Mouse (Mus musculus): ENCODE results near the gene Apbb1ip. TPM values are rescaled to one million over a fixed set of nuclear protein-coding genes. Genes with fewer than 3 reads are reported as not detected.
"Not testable (repeated sequence)": the region's sequence is repeated elsewhere in the genome, so short reads cannot be mapped to it uniquely, and the experiment has no call there.

The Apbb1ip gene
- polyA plus RNA-seq, 1 experiment from 2014 or later, result 2.1 TPM

- no peak overlapping the region for H3K4me2 ChIP-seq (ENCODE audit: low read length)
- no peak overlapping the region for H3K27ac ChIP-seq (ENCODE audit: low read depth, low read length)
- H3K4me3 ChIP-seq (ENCODE audit: low read length), result no peak overlapping the region
- no peak overlapping the region for H3K9ac ChIP-seq (ENCODE audit: low read depth, low read length)
- no peaks in the 10 kb centered on the region for H3K9me3 ChIP-seq (ENCODE audit: control insufficient read depth, low read length)
- H3K36me3 ChIP-seq (ENCODE audit: control insufficient read depth, insufficient read depth, low read length), result no peaks in the 10 kb centered on the region
- H3K27me3 ChIP-seq (replicated peaks; ENCODE audit: control insufficient read depth, insufficient read depth, low read length), result no peaks in the 10 kb centered on the region
- 76% methylated on average over 4 of the region's 4 CpGs for WGBS
- no peaks in the 10 kb centered on the region for H3K4me1 ChIP-seq (ENCODE audit: control insufficient read depth, insufficient read depth, low read depth, low read length)
- no peak for ATAC-seq
These were observed 78.0 kb downstream of the Apbb1ip start for GRCm38 (mm10) chr2:22851900-22852299.

GRCm38 (mm10) chr2:22857501-22857900 lies 83.6 kb downstream of the Apbb1ip start:
- no peak overlapping the region for H3K4me2 ChIP-seq (ENCODE audit: low read length)
- peak; percentile 65 for ATAC-seq
- H3K4me3 ChIP-seq (ENCODE audit: low read length), result no peak overlapping the region
- 26% methylated on average over 3 of the region's 3 CpGs for WGBS
- no peaks in the 10 kb centered on the region for H3K27me3 ChIP-seq (replicated peaks; ENCODE audit: control insufficient read depth, insufficient read depth, low read length)
- H3K36me3 ChIP-seq (ENCODE audit: control insufficient read depth, insufficient read depth, low read length), result no peaks in the 10 kb centered on the region
- no peaks in the 10 kb centered on the region for H3K9me3 ChIP-seq (ENCODE audit: control insufficient read depth, low read length)
- no peak overlapping the region for H3K9ac ChIP-seq (ENCODE audit: low read depth, low read length)
- no peaks in the 10 kb centered on the region for H3K4me1 ChIP-seq (ENCODE audit: control insufficient read depth, insufficient read depth, low read depth, low read length)
- H3K27ac ChIP-seq (ENCODE audit: low read depth, low read length), result no peak overlapping the region

- ATAC-seq, result no peak
- H3K4me3 ChIP-seq (ENCODE audit: low read length), result no peak overlapping the region
- no peaks in the 10 kb centered on the region for H3K27me3 ChIP-seq (replicated peaks; ENCODE audit: control insufficient read depth, insufficient read depth, low read length)
- H3K4me1 ChIP-seq (ENCODE audit: control insufficient read depth, insufficient read depth, low read depth, low read length), result no peaks in the 10 kb centered on the region
- H3K27ac ChIP-seq (ENCODE audit: low read depth, low read length), result no peak overlapping the region
- H3K36me3 ChIP-seq (ENCODE audit: control insufficient read depth, insufficient read depth, low read length), result no peaks in the 10 kb centered on the region
- no peaks in the 10 kb centered on the region for H3K9me3 ChIP-seq (ENCODE audit: control insufficient read depth, low read length)
- H3K9ac ChIP-seq (ENCODE audit: low read depth, low read length), result no peak overlapping the region
- no peak overlapping the region for H3K4me2 ChIP-seq (ENCODE audit: low read length)
- WGBS, result 76% methylated on average over 2 of the region's 2 CpGs
These were observed 88.3 kb downstream of the Apbb1ip start for GRCm38 (mm10) chr2:22862194-22862593.

GRCm38 (mm10) chr2:22864394-22865037 lies 90.6 kb downstream of the Apbb1ip start:
- not testable (repeated sequence) for H3K4me1 ChIP-seq (ENCODE audit: control insufficient read depth, insufficient read depth, low read depth, low read length); H3K9me3 ChIP-seq (ENCODE audit: control insufficient read depth, low read length); H3K4me3 ChIP-seq (ENCODE audit: low read length); H3K4me2 ChIP-seq (ENCODE audit: low read length); H3K36me3 ChIP-seq (ENCODE audit: control insufficient read depth, insufficient read depth, low read length); H3K27me3 ChIP-seq (replicated peaks; ENCODE audit: control insufficient read depth, insufficient read depth, low read length); H3K9ac ChIP-seq (ENCODE audit: low read depth, low read length); H3K27ac ChIP-seq (ENCODE audit: low read depth, low read length)
- 3% methylated on average over 6 of the region's 6 CpGs for WGBS
- peak; percentile 97 for ATAC-seq

GRCm38 (mm10) chr2:22865818-22866217 lies 91.9 kb downstream of the Apbb1ip start:
- no peak overlapping the region for H3K4me3 ChIP-seq (ENCODE audit: low read length)
- no peaks in the 10 kb centered on the region for H3K36me3 ChIP-seq (ENCODE audit: control insufficient read depth, insufficient read depth, low read length)
- no peaks in the 10 kb centered on the region for H3K4me1 ChIP-seq (ENCODE audit: control insufficient read depth, insufficient read depth, low read depth, low read length)
- no peaks in the 10 kb centered on the region for H3K9me3 ChIP-seq (ENCODE audit: control insufficient read depth, low read length)
- H3K9ac ChIP-seq (ENCODE audit: low read depth, low read length), result no peak overlapping the region
- no peak overlapping the region for H3K27ac ChIP-seq (ENCODE audit: low read depth, low read length)
- H3K27me3 ChIP-seq (replicated peaks; ENCODE audit: control insufficient read depth, insufficient read depth, low read length), result no peaks in the 10 kb centered on the region
- H3K4me2 ChIP-seq (ENCODE audit: low read length), result no peak overlapping the region
- 97% methylated on average over 1 of the region's 1 CpGs for WGBS
- ATAC-seq, result no peak

GRCm38 (mm10) chr2:22866894-22867424 lies 93.1 kb downstream of the Apbb1ip start:
- H3K27ac ChIP-seq (ENCODE audit: low read depth, low read length), result no peak overlapping the region
- H3K27me3 ChIP-seq (replicated peaks; ENCODE audit: control insufficient read depth, insufficient read depth, low read length), result no peaks in the 10 kb centered on the region
- 80% methylated on average over 7 of the region's 7 CpGs for WGBS
- no peak overlapping the region for H3K4me2 ChIP-seq (ENCODE audit: low read length)
- H3K9me3 ChIP-seq (ENCODE audit: control insufficient read depth, low read length), result no peaks in the 10 kb centered on the region
- no peak overlapping the region for H3K9ac ChIP-seq (ENCODE audit: low read depth, low read length)
- H3K4me3 ChIP-seq (ENCODE audit: low read length), result no peak overlapping the region
- H3K4me1 ChIP-seq (ENCODE audit: control insufficient read depth, insufficient read depth, low read depth, low read length), result no peaks in the 10 kb centered on the region
- H3K36me3 ChIP-seq (ENCODE audit: control insufficient read depth, insufficient read depth, low read length), result no peaks in the 10 kb centered on the region
- no peak for ATAC-seq

GRCm38 (mm10) chr2:22873159-22873558 lies 99.3 kb downstream of the Apbb1ip start:
- Histone ChIP-seq H3K4me2 (ENCODE audit: low read length) (no peak overlapping the region), H3K27ac (ENCODE audit: low read depth, low read length) (no peak overlapping the region)
- WGBS, result 93% methylated on average over 1 of the region's 1 CpGs

GRCm38 (mm10) chr2:22874628-22875027 lies 100.7 kb downstream of the Apbb1ip start:
- H3K36me3 ChIP-seq (ENCODE audit: control insufficient read depth, insufficient read depth, low read length), result no peaks in the 10 kb centered on the region
- H3K27ac ChIP-seq (ENCODE audit: low read depth, low read length), result no peak overlapping the region
- WGBS, result 68% methylated on average over 10 of the region's 10 CpGs
- no peaks in the 10 kb centered on the region for H3K4me1 ChIP-seq (ENCODE audit: control insufficient read depth, insufficient read depth, low read depth, low read length)
- H3K4me3 ChIP-seq (ENCODE audit: low read length), result no peak overlapping the region
- H3K9ac ChIP-seq (ENCODE audit: low read depth, low read length), result no peak overlapping the region
- no peaks in the 10 kb centered on the region for H3K27me3 ChIP-seq (replicated peaks; ENCODE audit: control insufficient read depth, insufficient read depth, low read length)
- ATAC-seq, result no peak
- no peak overlapping the region for H3K4me2 ChIP-seq (ENCODE audit: low read length)
- H3K9me3 ChIP-seq (ENCODE audit: control insufficient read depth, low read length), result no peaks in the 10 kb centered on the region

More at GRCm38 (mm10) chr2:22873159-22873558, 99.3 kb downstream of the Apbb1ip start:
- H3K4me3 ChIP-seq (ENCODE audit: low read length), result no peak overlapping the region
- no peak overlapping the region for H3K9ac ChIP-seq (ENCODE audit: low read depth, low read length)
- no peaks in the 10 kb centered on the region for H3K4me1 ChIP-seq (ENCODE audit: control insufficient read depth, insufficient read depth, low read depth, low read length)
- H3K9me3 ChIP-seq (ENCODE audit: control insufficient read depth, low read length), result no peaks in the 10 kb centered on the region
- H3K36me3 ChIP-seq (ENCODE audit: control insufficient read depth, insufficient read depth, low read length), result no peaks in the 10 kb centered on the region
- H3K27me3 ChIP-seq (replicated peaks; ENCODE audit: control insufficient read depth, insufficient read depth, low read length), result no peaks in the 10 kb centered on the region
- no peak for ATAC-seq

GRCm38 (mm10) chr2:22876614-22877013 lies 102.7 kb downstream of the Apbb1ip start:
- no peaks in the 10 kb centered on the region for H3K36me3 ChIP-seq (ENCODE audit: control insufficient read depth, insufficient read depth, low read length)
- H3K4me2 ChIP-seq (ENCODE audit: low read length), result no peak overlapping the region
- H3K27me3 ChIP-seq (replicated peaks; ENCODE audit: control insufficient read depth, insufficient read depth, low read length), result no peaks in the 10 kb centered on the region
- H3K4me1 ChIP-seq (ENCODE audit: control insufficient read depth, insufficient read depth, low read depth, low read length), result no peaks in the 10 kb centered on the region
- H3K9ac ChIP-seq (ENCODE audit: low read depth, low read length), result no peak overlapping the region
- no peak for ATAC-seq
- no peak overlapping the region for H3K4me3 ChIP-seq (ENCODE audit: low read length)
- H3K9me3 ChIP-seq (ENCODE audit: control insufficient read depth, low read length), result no peaks in the 10 kb centered on the region
- no peak overlapping the region for H3K27ac ChIP-seq (ENCODE audit: low read depth, low read length)
- WGBS, result 92% methylated on average over 3 of the region's 3 CpGs

Data from hindbrain, embryonic 16.5 days (tissue).